In genomic region chr12:116280149-116280652, GRCm38 (mm10) we compare ENCODE assay signal across 9 mouse cellular contexts. TPM values are rescaled to one million over a fixed set of nuclear protein-coding genes. Genes with fewer than 3 reads are reported as not detected.
DNase-seq lines count a peak whose midpoint lies in the region; ATAC-seq and TF ChIP-seq lines count a peak whose summit lies in the region.
"Had no signal": no experiment of that assay in that cellular context is flagged by ENCODE, and none has a peak within 500 bp of the region (broad histone marks: within the 10 kb centered on the region; RNA-seq: fewer than 3 reads in every experiment).

No protein-coding gene starts in this region.

- no peak for ATAC-seq in kidney, postnatal 0 days (replicated peaks; ENCODE audit: low FRiP score, low read depth)
- peak; percentile 23 for ATAC-seq in hindbrain, embryonic 15.5 days (ENCODE audit: low FRiP score, low read depth)
- no peak for ATAC-seq in midbrain, embryonic 16.5 days

- H3K36me3 ChIP-seq in kidney, postnatal 0 days (ENCODE audit: insufficient read depth, low read length): no peaks in the 10 kb centered on the region
- no peaks in the 10 kb centered on the region for H3K36me3 ChIP-seq in embryonic facial prominence, embryonic 10.5 days (replicated peaks)
- H3K36me3 ChIP-seq in hindbrain, embryonic 15.5 days: no peaks in the 10 kb centered on the region
- H3K36me3 ChIP-seq in midbrain, embryonic 16.5 days (ENCODE audit: control insufficient read depth, insufficient read depth, low read length): no peaks in the 10 kb centered on the region

- WGBS in kidney, postnatal 0 days: 3% methylated on average over 7 of the region's 7 CpGs
- WGBS in embryonic facial prominence, embryonic 10.5 days: 1% methylated on average over 7 of the region's 7 CpGs
- 2% methylated on average over 7 of the region's 7 CpGs for WGBS in hindbrain, embryonic 15.5 days
- under 1% methylated on average over 7 of the region's 7 CpGs for WGBS in midbrain, embryonic 16.5 days

- no peak for DNase-seq in kidney, postnatal 0 days (ENCODE audit: low spot score)
- no peak for DNase-seq in kidney, postnatal 14 days
- DNase-seq in embryonic facial prominence, embryonic 10.5 days (ENCODE audit: low spot score): no peak
- DNase-seq in right cerebral cortex, postnatal 14 days: no peak
- DNase-seq in adrenal gland, postnatal 14 days: no peak
- no peak for DNase-seq in thymus, adult 18-20 months

- H3K4me1 ChIP-seq in kidney, postnatal 0 days (replicated peaks; ENCODE audit: insufficient read depth, low read length): 0 out of 2 replicates have a peak, but pooled peaks cover 3% of the 10 kb centered on the region
- H3K4me1 ChIP-seq in embryonic facial prominence, embryonic 10.5 days: peaks cover 12% of the 10 kb centered on the region
- H3K4me1 ChIP-seq in hindbrain, embryonic 15.5 days (replicated peaks): peaks cover 19% of the 10 kb centered on the region
- H3K4me1 ChIP-seq in midbrain, embryonic 16.5 days (ENCODE audit: control insufficient read depth, insufficient read depth, low read length): peaks cover 10% of the 10 kb centered on the region

- peak overlapping the region; percentile 49 for H3K4me2 ChIP-seq in kidney, postnatal 0 days (ENCODE audit: low read length)
- H3K4me2 ChIP-seq in hindbrain, embryonic 15.5 days: peak overlapping the region; percentile 57
- peak overlapping the region; percentile 63 for H3K4me2 ChIP-seq in midbrain, embryonic 16.5 days (ENCODE audit: low read length)

- H3K27me3 ChIP-seq in kidney, postnatal 0 days (ENCODE audit: insufficient read depth, low read length): no peaks in the 10 kb centered on the region
- no peaks in the 10 kb centered on the region for H3K27me3 ChIP-seq in embryonic facial prominence, embryonic 10.5 days (replicated peaks; ENCODE audit: low read depth, poor library complexity, severe bottlenecking)
- H3K27me3 ChIP-seq in hindbrain, embryonic 15.5 days: no peaks in the 10 kb centered on the region
- no peaks in the 10 kb centered on the region for H3K27me3 ChIP-seq in midbrain, embryonic 16.5 days (ENCODE audit: control insufficient read depth, insufficient read depth, low read depth, low read length)

- H3K27ac ChIP-seq in kidney, postnatal 0 days: peak overlapping the region; percentile 90
- peak overlapping the region; percentile 94 for H3K27ac ChIP-seq in embryonic facial prominence, embryonic 10.5 days (replicated peaks)
- peak overlapping the region; percentile 98 for H3K27ac ChIP-seq in hindbrain, embryonic 15.5 days (replicated peaks)
- peak overlapping the region; percentile 98 for H3K27ac ChIP-seq in midbrain, embryonic 16.5 days (ENCODE audit: low read length)

- H3K9ac ChIP-seq in kidney, postnatal 0 days (ENCODE audit: low read depth, low read length): peak overlapping the region; percentile 94
- H3K9ac ChIP-seq in hindbrain, embryonic 15.5 days: peak overlapping the region; percentile 86
- peak overlapping the region; percentile 96 for H3K9ac ChIP-seq in midbrain, embryonic 16.5 days (ENCODE audit: low read depth, low read length)

- peak overlapping the region; percentile 95 for H3K4me3 ChIP-seq in kidney, postnatal 0 days (replicated peaks; ENCODE audit: low read depth, low read length)
- peak overlapping the region; percentile 95 for H3K4me3 ChIP-seq in embryonic facial prominence, embryonic 10.5 days
- peak overlapping the region; percentile 78 for H3K4me3 ChIP-seq in hindbrain, embryonic 15.5 days
- H3K4me3 ChIP-seq in midbrain, embryonic 16.5 days (ENCODE audit: low read depth, low read length): peak overlapping the region; percentile 99

- H3K9me3 ChIP-seq in kidney, postnatal 0 days (replicated peaks; ENCODE audit: low read length): no peaks in the 10 kb centered on the region
- H3K9me3 ChIP-seq in embryonic facial prominence, embryonic 10.5 days: no peaks in the 10 kb centered on the region
- H3K9me3 ChIP-seq in hindbrain, embryonic 15.5 days: no peaks in the 10 kb centered on the region
- H3K9me3 ChIP-seq in midbrain, embryonic 16.5 days (replicated peaks; ENCODE audit: control insufficient read depth, low read length, poor library complexity, severe bottlenecking): no peaks in the 10 kb centered on the region

- TF ChIP-seq CTCF in kidney, postnatal 0 days (IDR thresholded peaks at IDR 0.05; ENCODE audit: low read depth): no peak

RNA-seq across cellular contexts. Expression of gene Esyt2, which starts 0.8 kb away (rescaled TPM):
- 13.9 and 14.0 TPM in 2 replicates for polyA plus RNA-seq in kidney, postnatal 0 days (2015; fragmentation: Nextera tagmentation; extraction: Ambion mirVana)
- polyA plus RNA-seq in embryonic facial prominence, embryonic 10.5 days (2016; fragmentation: Nextera tagmentation; extraction: Ambion mirVana): 13.8 and 14.0 TPM in 2 replicates
- polyA plus RNA-seq in hindbrain, embryonic 15.5 days (2015; fragmentation: Nextera tagmentation; extraction: Ambion mirVana): 12.3 and 12.4 TPM in 2 replicates
- 12.0 and 12.1 TPM in 2 replicates for polyA plus RNA-seq in midbrain, embryonic 16.5 days (2015; fragmentation: Nextera tagmentation; extraction: Ambion mirVana)
- 55.1 and 62.1 TPM in 2 replicates for total RNA-seq in adrenal gland, postnatal 14 days (2021)

RNA-seq across cellular contexts. Expression of gene Gm11027, which starts 5.0 kb away (rescaled TPM):
- not detected in 2 replicates for polyA plus RNA-seq in kidney, postnatal 0 days (2015; fragmentation: Nextera tagmentation; extraction: Ambion mirVana)
- polyA plus RNA-seq in embryonic facial prominence, embryonic 10.5 days (2016; fragmentation: Nextera tagmentation; extraction: Ambion mirVana): not detected in 2 replicates
- polyA plus RNA-seq in hindbrain, embryonic 15.5 days (2015; fragmentation: Nextera tagmentation; extraction: Ambion mirVana): not detected in 2 replicates
- not detected in 2 replicates for polyA plus RNA-seq in midbrain, embryonic 16.5 days (2015; fragmentation: Nextera tagmentation; extraction: Ambion mirVana)
- total RNA-seq in adrenal gland, postnatal 14 days (2021): not detected in 2 replicates
- polyA plus RNA-seq: large intestine, adult 2 months had no signal

RNA-seq across cellular contexts. Expression of gene Wdr60, which starts 17.4 kb away (rescaled TPM):
- 16.6 and 18.2 TPM in 2 replicates for polyA plus RNA-seq in kidney, postnatal 0 days (2015; fragmentation: Nextera tagmentation; extraction: Ambion mirVana)
- polyA plus RNA-seq in embryonic facial prominence, embryonic 10.5 days (2016; fragmentation: Nextera tagmentation; extraction: Ambion mirVana): 19.1 and 20.2 TPM in 2 replicates
- polyA plus RNA-seq in hindbrain, embryonic 15.5 days (2015; fragmentation: Nextera tagmentation; extraction: Ambion mirVana): 19.6 and 20.0 TPM in 2 replicates
- polyA plus RNA-seq in midbrain, embryonic 16.5 days (2015; fragmentation: Nextera tagmentation; extraction: Ambion mirVana): 20.8 and 21.1 TPM in 2 replicates
- 10.1 and 13.1 TPM in 2 replicates for total RNA-seq in adrenal gland, postnatal 14 days (2021)
